Mouse (Mus musculus) testis, postnatal 10 days (tissue): ENCODE results near the gene Cadps.

ENCODE experiments used
- DNase-seq: peaks from one replicate; pipeline ENCODE4 v3.0.0; 2021; ENCODE audit warnings: low spot score

Gene Cadps

GRCm38 (mm10) chr14:12341075-12341788 lies 481.6 kb downstream of the Cadps start:
- no peak for DNase-seq

- DNase-seq = no peak
These were observed 482.4 kb downstream of the Cadps start for GRCm38 (mm10) chr14:12340238-12341074.

GRCm38 (mm10) chr14:12338811-12339565 lies 483.9 kb downstream of the Cadps start:
- DNase-seq = no peak

- DNase-seq = no peak
These were observed 484.7 kb downstream of the Cadps start for GRCm38 (mm10) chr14:12337998-12338809.

- DNase-seq = no peak
These were observed 485.4 kb downstream of the Cadps start for GRCm38 (mm10) chr14:12337421-12337997.

- DNase-seq = no peak
These were observed 488.0 kb downstream of the Cadps start for GRCm38 (mm10) chr14:12334925-12335324.

GRCm38 (mm10) chr14:12333622-12334021 lies 489.3 kb downstream of the Cadps start:
- DNase-seq = no peak
